Mouse (Mus musculus) ES-Bruce4 (cell line): ENCODE measurements around the gene Scml4.

Experiments used
- CTCF ChIP-seq: IDR thresholded peaks from one replicate; pipeline ENCODE4 v1.8.1; 2011; ENCODE audit warnings: low read depth, low read length
- POLR2A ChIP-seq: IDR thresholded peaks from one replicate; pipeline ENCODE4 v1.8.1; 2011; ENCODE audit warnings: low read length; ENCODE audit not compliant: insufficient read depth

DNA sequence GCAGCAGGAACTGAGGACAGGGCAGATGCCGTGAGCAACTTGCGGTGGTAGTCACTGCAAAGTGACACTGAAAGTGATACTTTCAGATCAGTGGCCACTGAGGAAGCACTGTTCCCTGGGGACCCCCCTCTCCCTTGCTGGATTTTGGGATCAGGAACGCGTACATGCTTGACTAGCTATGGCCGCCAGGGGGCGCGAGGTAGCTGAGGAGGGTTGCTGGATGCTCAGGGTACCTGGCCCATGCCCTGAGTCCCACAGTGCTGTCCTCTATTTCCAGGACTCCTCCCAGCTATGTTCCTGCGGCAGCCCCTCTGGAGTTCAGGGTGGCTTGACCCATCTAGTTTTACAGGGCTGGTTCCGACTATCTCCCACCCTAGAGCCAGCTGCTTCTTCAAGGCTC, 17.8 kb upstream of the Scml4 start:
- TF ChIP-seq POLR2A (no peak), CTCF (peak; percentile 95)
